Mouse (Mus musculus): ENCODE data around the gene Tomm6.

- TF ChIP-seq ZNF384 (IDR thresholded peaks at IDR 0.05; ENCODE audit: low read depth, low read length) (no peak), ZC3H11A (IDR thresholded peaks at IDR 0.05; ENCODE audit: borderline replicate concordance, low read depth, low read length) (no peak)
Measured at GRCm38 (mm10) chr17:47642992-47643391, 45.2 kb downstream of the Tomm6 start.
